Mouse (Mus musculus) embryonic fibroblast, embryonic 13.5 days (primary cell): ENCODE results near the gene Slc12a5.

Source experiments
- CTCF ChIP-seq: IDR thresholded peaks from 2 replicates; pipeline ENCODE4 v1.5.1; 2011; ENCODE audit warnings: mild to moderate bottlenecking, control low read depth, low read length, moderate library complexity, borderline replicate concordance; ENCODE audit not compliant: insufficient read depth
- POLR2A ChIP-seq: IDR thresholded peaks from 2 replicates; pipeline ENCODE4 v1.6.1; 2011; ENCODE audit warnings: low read depth, mild to moderate bottlenecking, control low read depth, low read length, moderate library complexity

- TF ChIP-seq POLR2A (no peak), CTCF (no peak)
Observed at GRCm38 (mm10) chr2:164969348-164969781, 8.8 kb downstream of the Slc12a5 start.
